Mouse (Mus musculus) frontal cortex, adult 2 months (tissue): ENCODE measurements around the gene Apex1. TPM values are rescaled to one million over a fixed set of nuclear protein-coding genes. Genes with fewer than 3 reads are reported as not detected.
"Not testable (repeated sequence)": the region's sequence is repeated elsewhere in the genome, so short reads cannot be mapped to it uniquely, and the experiment has no call there.

Source experiments
- DNase-seq, 2 experiments: peaks; one replicate each; pipeline ENCODE4 v3.0.0; 2022; ENCODE audit warnings: low spot score in 1 of 2; ENCODE audit errors: extremely low spot score in 1 of 2
- polyA plus RNA-seq: library from polyadenylated mRNA; depleted of rRNA; stranded (reverse); fragments of >200 nt; gene quantifications from 2 replicates; pipeline ENCODE4 v1.2.3, GENCODE M21; 2012; rRNA removed

The Apex1 gene
- 60.2 and 60.5 TPM in 2 replicates for polyA plus RNA-seq

DNA sequence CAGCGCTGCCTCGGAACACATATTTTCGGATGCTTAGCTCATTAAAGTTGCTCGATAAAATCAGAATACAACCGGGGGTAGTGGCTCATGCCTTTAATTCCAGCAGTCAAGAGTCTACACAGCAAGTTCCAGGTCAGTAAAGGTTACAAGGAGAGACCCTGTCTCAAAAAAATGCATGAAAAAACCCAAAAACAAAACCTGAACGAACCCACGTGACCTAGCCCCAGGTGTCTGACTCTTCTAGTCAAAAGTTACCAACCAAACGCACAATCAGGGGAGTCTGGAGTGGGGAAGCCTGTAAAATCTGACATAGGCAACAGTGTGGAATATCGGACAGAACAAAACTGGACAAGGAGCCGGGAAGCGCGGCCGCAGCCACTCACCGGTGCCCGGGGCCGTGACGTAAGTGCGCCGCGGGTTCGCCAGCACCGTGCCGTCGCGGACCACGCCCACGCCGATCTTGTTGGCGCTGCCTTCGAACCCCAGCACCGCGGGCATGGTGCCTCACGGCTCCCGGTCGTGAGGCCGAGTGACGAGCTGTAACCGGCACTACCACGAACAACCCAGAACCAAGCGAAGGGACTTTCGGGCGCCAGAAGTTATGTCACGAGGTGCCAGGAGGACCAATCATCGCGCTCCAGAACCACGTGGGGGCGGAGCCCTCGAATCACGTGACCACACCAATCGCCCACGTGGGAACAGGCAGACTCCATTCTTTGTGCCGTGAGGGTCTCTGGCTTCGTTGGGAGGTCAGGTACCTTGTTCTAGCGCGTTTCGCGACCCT, at the start of gene Apex1, which contains the start of gene Osgep:
Apex1 (plus strand) TSS at position 688 of the 784 bp plus-strand sequence.
Osgep (minus strand) TSS at position 613 of the 784 bp plus-strand sequence.
- peak; percentile 96 to 98 for DNase-seq

DNA sequence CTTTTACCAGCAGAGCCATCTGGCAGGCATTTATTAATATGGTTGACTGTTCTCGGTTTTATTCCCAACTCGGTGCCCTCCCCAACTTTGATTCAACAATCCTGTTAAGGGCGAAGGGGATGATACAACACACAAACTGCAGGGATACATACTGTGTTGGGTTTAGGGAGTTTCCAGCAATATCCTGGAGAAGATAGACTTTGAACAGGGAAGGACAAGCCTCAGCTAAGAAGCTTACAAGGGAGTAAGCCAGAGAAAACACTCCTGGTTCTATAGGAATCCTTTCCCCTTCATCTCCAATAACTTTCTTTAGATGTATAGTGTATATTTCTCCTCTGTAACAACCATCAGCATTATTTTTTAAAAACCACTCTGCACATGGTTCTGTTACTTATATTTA, 49.6 kb upstream of the Apex1 start:
- no peak for DNase-seq

DNA sequence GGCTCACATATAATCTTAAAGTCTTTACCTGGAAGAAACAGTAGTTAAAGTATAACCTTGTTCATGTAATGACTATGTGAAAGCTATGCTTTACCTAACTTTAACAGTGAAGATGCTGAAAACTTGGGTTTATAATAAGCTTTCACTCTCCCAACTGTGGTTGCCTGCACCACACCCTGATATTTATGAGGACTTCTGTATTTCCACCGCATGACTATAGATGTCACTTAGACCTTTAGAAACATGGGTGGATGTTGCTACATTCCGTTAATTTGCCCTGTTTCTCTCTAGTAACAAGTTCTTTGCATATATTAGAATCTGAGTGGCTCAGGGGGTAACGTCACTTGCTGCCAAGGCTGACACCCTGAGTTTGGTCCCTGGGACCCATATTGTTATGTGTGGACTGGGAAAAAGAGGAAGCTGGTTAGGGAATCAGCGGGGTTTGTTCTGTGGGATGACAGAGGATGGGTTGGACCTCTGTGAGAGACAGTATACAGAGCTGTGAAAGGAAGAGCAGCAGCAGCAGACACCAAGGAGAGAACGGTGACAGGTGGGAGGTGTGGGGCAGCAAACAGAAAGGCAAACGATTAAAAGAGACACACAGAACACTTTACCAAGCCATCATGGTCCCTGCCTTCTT, 49.1 kb upstream of the Apex1 start:
- no peak for DNase-seq

DNA sequence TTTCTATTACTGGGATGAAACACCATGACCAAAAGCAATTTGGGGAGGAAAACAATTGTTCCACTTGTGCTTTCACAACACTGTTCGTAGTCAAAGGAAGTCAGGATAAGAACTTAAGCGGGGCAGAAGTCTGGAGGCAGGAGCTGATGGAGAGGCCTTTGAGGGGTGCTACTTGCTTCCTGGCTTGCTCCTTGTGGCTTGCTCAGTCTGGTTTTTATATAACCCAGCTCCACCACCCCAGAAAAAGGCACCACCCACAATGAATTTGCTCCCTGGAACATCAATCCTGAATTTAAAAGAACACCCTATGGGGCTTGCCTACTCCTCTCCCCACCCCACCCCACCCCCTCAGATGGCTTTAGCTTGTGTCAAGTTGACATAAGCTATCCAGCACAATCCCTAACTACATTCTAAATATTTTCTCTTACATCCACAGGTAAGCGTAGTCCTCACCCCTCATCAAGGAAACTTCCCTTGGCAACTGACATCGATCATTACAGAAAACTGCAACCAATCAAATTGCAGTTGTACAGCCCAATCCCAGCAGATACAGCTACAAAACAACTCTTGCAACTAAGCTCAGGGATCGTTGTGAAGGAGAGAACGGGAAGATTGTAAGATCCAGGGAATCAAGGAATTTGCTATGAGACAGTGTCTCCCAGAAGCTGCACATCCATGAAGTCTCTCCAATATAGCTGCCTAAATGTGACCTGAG, 48.4 kb upstream of the Apex1 start:
- peak in 1 of 2 experiments; percentile 51 for DNase-seq

DNA sequence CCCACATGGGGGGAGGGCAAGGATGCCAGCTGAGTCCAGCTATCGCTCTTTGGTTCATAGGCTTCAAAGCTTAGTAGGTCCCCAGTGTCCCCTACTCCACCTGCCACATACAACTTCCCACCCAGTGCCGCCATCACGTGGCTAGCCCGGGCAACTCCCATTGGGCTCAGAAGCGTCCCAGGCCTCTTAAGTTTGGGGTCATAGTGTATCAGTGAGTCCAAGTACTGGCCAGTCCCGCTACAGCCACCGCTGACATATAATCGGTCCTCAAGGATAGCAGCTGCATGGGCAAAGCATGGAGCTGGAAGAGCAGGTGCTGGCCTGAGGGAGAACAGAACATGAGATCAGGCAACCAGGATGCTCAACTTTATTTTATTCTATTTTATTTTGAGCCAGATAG, 33.1 kb upstream of the Apex1 start:
- no peak for DNase-seq

DNA sequence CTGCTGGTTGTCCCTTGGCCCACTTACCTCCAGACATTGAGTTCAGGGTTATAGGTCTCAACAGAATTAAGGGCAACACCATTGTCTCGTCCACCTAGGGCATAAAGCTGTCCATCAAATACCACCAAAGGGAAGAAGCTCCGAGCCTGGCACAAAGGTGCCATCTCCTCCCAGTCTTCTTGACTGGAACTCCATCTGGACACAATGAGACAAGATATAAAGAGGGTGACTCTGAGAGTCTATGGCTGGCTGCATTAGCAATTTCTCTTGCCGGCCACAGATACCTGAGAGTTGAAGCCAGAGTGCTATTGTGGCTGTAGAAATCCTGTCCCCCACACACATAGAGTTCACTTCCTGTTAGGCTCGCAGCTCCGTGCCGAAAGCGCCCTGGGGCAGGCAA, 32.7 kb upstream of the Apex1 start:
- DNase-seq, result no peak

DNA sequence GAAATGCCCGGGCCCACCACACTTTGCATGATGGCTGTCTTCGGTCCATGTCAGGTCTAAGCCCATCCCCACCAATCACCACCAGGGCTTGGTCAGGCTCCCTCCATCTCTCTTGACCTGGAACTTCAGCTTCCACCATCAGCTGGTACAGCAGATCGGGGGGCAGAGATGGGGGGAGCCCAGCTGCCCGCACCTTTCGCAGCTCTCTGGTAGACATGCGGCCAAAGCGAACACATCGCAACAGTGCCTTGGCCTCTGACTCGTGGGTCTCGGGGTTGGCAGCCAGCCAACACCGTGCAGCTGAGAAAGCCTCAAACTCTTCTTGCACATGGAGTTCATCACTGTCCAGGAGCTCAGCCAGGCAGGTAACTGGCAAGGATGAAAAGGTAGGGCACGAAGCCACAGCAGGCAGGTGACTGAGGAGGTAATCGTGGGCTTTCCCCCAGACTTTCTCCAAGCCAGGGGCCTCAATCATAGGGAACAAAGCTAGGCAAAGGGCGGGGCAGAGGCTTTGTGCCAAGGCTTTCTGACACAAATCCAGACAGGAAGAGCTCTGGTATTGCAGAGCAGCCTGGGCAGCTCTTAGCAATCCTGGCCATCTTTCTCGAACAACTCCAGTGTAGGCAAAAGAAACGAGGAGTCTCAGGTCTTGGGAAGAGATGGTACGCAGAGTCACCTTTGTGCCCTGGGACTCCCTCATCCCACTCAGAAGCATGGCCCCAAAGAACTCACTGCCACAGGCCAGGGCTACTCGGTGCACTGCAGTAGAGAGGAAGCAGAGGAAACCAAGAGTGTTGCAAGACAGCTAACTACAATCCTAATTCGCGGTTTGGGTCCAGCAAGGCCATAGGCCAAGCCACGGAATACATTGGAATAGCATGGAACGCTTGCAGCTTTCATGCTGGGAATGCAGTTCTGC, 32.0 kb upstream of the Apex1 start:
- no peak for DNase-seq

DNA sequence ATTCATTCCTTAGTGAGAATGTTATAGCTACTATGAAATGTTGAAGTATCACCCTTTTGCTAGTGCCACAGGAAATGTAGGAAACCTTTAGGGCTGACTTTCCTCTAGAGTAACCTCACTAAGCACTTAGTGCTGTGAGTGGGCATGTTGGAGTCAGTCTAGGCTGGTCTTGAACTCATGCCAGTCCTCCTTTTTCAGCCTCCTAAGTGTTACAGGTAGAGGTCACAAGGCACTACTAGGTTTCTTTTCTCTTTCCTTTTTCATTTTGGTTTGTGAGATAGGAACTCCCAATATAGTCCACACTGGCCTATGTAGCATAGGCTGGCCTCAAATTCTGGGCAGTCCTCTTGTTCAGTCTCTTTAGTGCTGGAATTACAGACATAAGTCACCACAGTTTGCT, 29.4 kb upstream of the Apex1 start:
- no peak for DNase-seq

DNA sequence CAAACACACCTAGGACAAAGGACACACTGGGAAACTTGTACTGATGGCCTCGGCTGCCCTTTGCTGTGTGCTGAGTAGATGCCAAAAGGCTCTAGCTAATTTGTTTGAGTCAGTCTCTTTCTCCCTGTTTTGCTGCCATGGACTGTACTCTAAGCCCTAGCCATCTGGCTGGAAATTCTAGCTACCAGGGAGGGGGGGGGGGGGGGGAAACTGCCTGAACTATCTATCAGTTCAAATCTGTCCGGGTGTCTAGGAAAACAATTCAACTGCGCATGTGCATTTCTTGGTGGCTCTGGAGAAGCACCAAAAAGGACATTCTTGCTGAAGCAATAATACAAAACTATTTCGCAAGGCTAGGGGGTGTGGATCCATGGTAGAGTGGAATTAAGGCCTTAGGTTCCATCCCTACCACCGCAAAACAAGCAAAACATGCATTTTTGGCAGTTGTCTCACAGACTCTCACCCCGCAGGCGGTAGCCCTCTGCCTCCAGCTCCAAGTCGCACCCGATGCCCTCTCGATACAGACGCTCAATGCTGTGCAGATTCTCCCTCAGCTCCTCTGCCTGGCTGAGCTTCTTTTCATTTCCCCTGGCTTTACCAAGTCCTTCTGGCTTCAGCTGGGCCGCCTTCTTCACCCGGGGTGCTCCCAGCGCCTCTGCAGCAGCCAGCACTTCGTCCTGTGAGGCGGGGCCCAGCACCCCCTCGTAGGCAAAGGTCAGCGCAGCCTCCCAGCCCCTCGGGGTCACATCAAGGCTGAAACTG, 28.6 kb upstream of the Apex1 start:
- DNase-seq, result peak in 1 of 2 experiments; percentile 60

DNA sequence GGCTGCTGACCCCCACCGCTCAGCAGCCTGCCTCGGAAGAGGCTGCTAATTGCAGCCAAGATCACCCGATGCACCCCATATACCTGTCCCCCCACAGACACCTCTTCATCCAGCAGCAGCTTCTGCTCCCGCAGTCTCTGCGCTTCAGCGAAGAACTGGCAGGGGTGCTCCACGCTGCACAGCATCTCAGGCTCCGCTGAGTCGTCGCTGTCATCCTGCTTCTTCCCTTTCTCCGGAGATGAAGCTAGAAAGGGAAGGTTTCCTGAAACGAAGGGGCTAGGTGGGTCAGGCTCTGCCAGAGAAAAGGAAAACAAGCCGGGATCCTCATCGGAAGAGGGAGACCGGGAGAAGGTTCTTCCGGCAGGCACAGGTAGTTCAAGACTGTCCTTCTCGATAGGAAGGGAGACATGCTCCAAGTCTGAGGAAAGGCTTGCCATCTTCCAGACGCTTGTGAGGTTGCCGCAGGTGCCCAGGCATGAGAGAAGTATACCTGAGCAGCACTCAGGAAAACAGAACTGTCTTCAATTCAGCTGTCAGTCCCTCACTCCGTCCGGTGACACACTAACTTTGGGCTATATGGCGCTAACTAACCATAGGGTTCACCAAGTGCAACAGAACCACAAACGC, 27.9 kb upstream of the Apex1 start:
- peak in 1 of 2 experiments; percentile 55 for DNase-seq

DNA sequence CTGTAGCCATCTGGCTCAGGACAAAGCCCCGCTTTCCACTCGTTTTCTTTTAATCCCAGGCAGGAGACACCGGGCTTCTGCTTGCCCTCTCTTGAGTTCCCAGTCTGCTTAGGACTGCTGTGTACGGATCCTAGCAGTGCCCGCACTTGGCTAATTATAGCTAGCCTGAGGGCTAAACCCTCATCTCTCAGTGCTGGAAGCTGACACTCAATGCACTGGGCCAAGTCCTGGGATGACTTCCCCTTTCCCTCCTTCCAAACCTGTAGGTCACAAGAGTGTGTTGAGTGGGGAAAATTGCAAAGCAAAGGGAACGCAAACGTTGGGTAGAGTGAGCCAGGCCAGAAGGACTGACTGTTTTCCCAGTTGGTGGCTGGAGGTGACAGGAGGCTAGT, 27.4 kb upstream of the Apex1 start, which contains the start of gene Klhl33:
Klhl33 (minus strand) TSS at position 134 of the 392 bp plus-strand sequence.
- DNase-seq, result peak in 1 of 2 experiments; percentile 8

DNA sequence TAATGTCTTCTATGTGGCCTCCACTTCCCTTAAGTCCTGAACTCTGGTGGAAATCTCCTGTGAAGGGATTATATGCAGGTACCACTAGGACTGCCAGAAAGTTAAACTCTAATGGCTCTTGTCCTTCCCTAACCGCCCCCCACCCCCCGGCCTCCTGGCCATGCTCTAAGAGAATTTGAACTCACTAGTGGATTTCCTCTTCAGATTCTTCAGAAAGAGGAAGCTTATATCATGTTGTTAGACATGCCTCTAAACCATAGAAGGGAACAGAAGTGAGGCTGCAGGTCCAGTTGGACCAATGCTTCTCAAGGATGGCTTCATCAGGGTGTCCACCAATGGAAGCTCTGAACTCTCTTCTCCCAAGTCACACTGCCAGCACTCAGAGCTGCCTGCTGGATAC, 26.8 kb upstream of the Apex1 start:
- DNase-seq, result not testable (repeated sequence)

DNA sequence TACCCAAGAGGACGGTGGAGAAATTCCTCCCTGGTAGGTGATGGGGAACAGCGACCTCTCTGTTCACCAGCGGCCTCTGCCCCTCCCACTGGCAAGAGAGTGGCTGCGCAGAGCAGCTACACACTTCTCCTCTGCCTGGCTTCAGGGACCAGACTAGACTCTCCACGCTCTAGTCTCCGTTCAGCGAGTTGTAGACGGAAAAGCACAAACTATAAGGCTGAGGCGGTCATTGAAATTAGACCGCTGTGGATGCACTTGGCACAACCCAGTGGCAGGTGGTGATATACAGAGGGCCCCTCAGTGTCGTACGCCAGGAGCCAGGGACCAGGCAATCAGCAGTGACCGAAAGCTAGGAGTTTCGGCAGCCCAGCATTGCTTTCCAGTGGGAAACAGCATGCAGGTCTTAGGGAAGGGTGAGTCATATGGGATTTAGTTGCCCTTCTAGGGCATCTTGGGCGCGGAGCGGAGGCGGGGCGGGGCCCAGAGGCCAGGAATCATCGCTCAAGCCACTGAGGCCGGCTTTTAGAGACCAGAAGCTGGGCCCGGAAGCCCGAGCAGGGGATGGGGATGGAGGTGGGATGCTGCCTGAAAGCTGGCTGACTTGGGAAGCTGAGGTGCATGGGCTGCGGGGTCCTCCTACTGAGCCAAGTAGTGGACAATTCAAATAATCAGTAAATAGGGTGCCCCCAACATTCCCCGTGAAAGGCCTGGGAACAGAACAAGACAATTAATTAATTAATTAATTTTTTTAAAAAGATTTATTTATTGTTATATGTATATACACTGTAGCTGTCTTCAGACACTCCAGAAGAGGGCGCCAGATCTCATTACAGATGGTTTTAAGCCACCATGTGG, 20.6 kb upstream of the Apex1 start:
- peak in 1 of 2 experiments; percentile 39 for DNase-seq

DNA sequence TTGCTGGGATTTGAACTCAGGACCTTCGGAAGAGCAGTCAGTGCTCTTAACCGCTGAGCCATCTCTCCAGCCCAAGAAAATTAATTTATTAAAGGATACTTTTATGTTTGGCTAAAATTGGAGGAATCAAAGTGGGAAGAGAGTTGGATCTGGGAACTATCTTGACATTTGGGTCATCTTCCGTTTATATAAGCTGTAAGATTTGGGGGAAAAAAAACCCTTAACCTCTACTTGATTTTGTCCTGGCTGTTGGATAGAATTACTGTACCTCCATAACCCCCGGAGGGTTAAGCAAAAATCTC, 20.0 kb upstream of the Apex1 start:
- DNase-seq, result no peak

DNA sequence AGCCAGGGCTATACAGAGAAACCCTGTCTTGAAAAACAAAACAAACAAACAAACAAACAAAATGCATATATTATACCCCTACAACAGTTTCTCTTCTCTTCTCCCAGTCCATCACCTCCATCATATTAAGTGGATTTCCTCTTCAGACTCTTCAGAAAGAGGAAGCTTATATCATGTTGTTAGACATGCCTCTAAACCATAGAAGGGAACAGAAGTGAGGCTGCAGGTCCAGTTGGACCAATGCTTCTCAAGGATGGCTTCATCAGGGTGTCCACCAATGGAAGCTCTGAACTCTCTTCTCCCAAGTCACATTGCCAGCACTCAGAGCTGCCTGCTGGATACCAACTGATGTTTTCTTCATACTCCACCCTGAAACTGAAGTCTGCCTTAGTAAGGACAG, 19.4 kb upstream of the Apex1 start:
- not testable (repeated sequence) for DNase-seq

DNA sequence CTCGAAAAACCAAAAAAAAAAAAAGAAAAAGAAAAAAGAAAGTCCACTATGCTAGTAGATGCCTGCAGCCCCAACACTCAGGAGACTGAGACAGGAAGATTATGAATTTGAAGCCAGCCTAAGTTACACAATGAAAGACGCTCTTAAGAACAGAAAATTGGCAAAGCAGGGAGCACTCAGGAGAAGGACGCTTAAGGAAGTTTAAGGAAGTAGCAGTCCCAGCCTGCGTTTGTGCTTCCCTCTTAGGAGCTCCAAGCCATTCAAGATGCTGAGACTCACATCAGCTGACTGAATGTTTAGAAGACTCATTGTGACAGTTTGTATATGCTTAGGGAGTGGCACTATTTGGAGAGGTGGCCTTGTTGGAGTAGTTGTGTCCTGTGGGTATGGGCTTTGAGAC, 16.6 kb upstream of the Apex1 start:
- no peak for DNase-seq

DNA sequence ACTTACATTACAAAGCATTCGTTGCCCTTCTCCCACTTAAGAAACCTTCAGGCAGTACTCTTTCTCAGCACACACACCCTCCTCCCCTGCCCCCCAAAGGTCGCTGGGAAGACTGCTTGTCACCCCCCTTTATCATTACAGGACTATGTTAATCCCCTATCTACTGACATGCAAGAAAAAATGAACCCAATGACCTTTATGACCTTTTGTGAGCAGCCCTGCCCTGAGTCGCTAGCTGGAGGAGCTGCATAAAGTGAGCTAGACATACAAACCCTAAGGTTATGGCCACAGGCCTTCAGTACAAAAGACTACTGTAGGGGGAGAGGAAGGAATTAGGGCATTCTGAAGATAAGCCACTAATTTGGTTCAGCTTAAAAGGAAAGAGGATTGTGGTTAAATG, 13.4 kb upstream of the Apex1 start:
- no peak for DNase-seq

DNA sequence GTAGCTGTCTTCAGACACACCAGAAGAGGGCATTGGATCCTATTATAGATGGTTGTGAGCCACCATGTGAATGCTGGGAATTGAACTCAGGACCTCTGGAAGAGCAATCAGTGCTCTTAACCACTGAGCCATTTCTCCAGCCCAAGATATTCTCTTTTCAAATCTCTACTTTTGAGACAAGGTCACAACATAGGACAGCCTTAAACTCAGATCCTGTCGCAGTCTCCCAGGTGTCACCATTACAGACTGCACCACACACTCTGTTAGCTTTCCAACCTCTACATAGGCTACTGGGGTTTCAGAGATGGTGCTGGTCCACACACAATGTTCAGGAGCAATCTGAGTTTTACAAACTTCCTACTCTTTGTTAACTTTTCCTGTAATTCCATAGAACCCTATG, 1.3 kb upstream of the Apex1 start:
- DNase-seq, result not testable (repeated sequence)
